Mouse (Mus musculus) liver, embryonic 16.5 days (tissue): ENCODE measurements around the gene Clstn2. TPM values are rescaled to one million over a fixed set of nuclear protein-coding genes. Genes with fewer than 3 reads are reported as not detected.

ENCODE experiments used
- ATAC-seq: fragments of 200-750 bp; cut with Nextera tagmentation; 2 replicates; pipeline ENCODE4 v1.8.0; 2017; ENCODE audit warnings: low read depth, mild to moderate bottlenecking, moderate number of reproducible peaks, moderate library complexity
- H3K27ac ChIP-seq: fragments of 300-500 bp; sonication (generic); 2 replicates; pipeline ENCODE4 v1.5.1; 2014; ENCODE audit warnings: mild to moderate bottlenecking, low read length
- H3K27me3 ChIP-seq: fragments of 300-500 bp; sonication (generic); 2 replicates; pipeline ENCODE4 v1.6.1; 2014; ENCODE audit warnings: low read depth, low read length, mixed read lengths; ENCODE audit not compliant: control insufficient read depth, insufficient read depth
- H3K36me3 ChIP-seq: fragments of 300-500 bp; sonication (generic); 2 replicates; pipeline ENCODE4 v1.6.1; 2014; ENCODE audit warnings: mild to moderate bottlenecking; ENCODE audit not compliant: control insufficient read depth, insufficient read depth
- H3K4me1 ChIP-seq: fragments of 300-500 bp; sonication (generic); 2 replicates; pipeline ENCODE4 v1.6.1; 2014; ENCODE audit warnings: low read depth, low read length, mixed read lengths; ENCODE audit not compliant: control insufficient read depth
- H3K4me2 ChIP-seq: fragments of 300-500 bp; sonication (generic); 2 replicates; pipeline ENCODE4 v1.6.1; 2014; ENCODE audit warnings: low read depth, low read length, mixed read lengths
- H3K4me3 ChIP-seq: fragments of 300-500 bp; sonication (generic); 2 replicates; pipeline ENCODE4 v1.5.1; 2014; ENCODE audit warnings: low read depth, mild to moderate bottlenecking, low read length
- H3K9ac ChIP-seq: fragments of 300-500 bp; sonication (generic); 2 replicates; pipeline ENCODE4 v1.6.1; 2014; ENCODE audit warnings: low read depth, low read length
- H3K9me3 ChIP-seq: fragments of 300-500 bp; sonication (generic); replicated peaks from 2 replicates; pipeline ENCODE4 v1.6.1; 2016; ENCODE audit warnings: low read length; ENCODE audit not compliant: control insufficient read depth
- WGBS: fragments of 180-500 bp; shearing (Covaris S2); extraction: QIAGEN DNeasy Blood & Tissue Kit; methylation state at CpG from one replicate; pipeline ENCODE4 v1.1.7; 2014; ENCODE audit not compliant: insufficient replicate concordance; 5-methylcytosine and 5-hydroxymethylcytosine counted together
- polyA plus RNA-seq: library from polyadenylated mRNA; unstranded; fragments of >200 nt; fragmentation: Nextera tagmentation; extraction: Ambion mirVana; gene quantifications from 2 replicates; pipeline ENCODE4 v1.2.1, GENCODE M21; 2015

Clstn2 gene
- polyA plus RNA-seq, 1 experiment from 2014 or later: 0.02 TPM

GRCm38 (mm10) chr9:97524861-97525260 is 508.1 kb downstream of the Clstn2 start:
- Histone ChIP-seq H3K4me2 (no peak overlapping the region), H3K9me3 (no peaks in the 10 kb centered on the region), H3K4me1 (no peaks in the 10 kb centered on the region), H3K27me3 (no peaks in the 10 kb centered on the region), H3K9ac (no peak overlapping the region), H3K36me3 (no peaks in the 10 kb centered on the region), H3K27ac (no peak overlapping the region), H3K4me3 (no peak overlapping the region)
- WGBS: 53% methylated on average over 3 of the region's 3 CpGs
- ATAC-seq: no peak

GRCm38 (mm10) chr9:97520771-97521170 is 512.2 kb downstream of the Clstn2 start:
- no peaks in the 10 kb centered on the region for H3K36me3 ChIP-seq
- no peak overlapping the region for H3K27ac ChIP-seq
- no peaks in the 10 kb centered on the region for H3K27me3 ChIP-seq
- H3K9me3 ChIP-seq: no peaks in the 10 kb centered on the region
- H3K4me3 ChIP-seq: no peak overlapping the region
- no peak for ATAC-seq
- no peak overlapping the region for H3K4me2 ChIP-seq
- 74% methylated on average over 3 of the region's 3 CpGs for WGBS
- no peaks in the 10 kb centered on the region for H3K4me1 ChIP-seq
- no peak overlapping the region for H3K9ac ChIP-seq

- Histone ChIP-seq H3K27me3 (no peaks in the 10 kb centered on the region), H3K4me3 (no peak overlapping the region), H3K4me2 (no peak overlapping the region), H3K4me1 (no peaks in the 10 kb centered on the region), H3K36me3 (no peaks in the 10 kb centered on the region), H3K9me3 (no peaks in the 10 kb centered on the region), H3K9ac (no peak overlapping the region), H3K27ac (no peak overlapping the region)
- no peak for ATAC-seq
- WGBS: 44% methylated on average over 3 of the region's 3 CpGs
Observed at GRCm38 (mm10) chr9:97517006-97517405, 516.0 kb downstream of the Clstn2 start.

- Histone ChIP-seq H3K4me2 (no peak overlapping the region), H3K9ac (no peak overlapping the region), H3K4me3 (no peak overlapping the region), H3K36me3 (no peaks in the 10 kb centered on the region), H3K4me1 (no peaks in the 10 kb centered on the region), H3K27ac (no peak overlapping the region), H3K27me3 (no peaks in the 10 kb centered on the region), H3K9me3 (no peaks in the 10 kb centered on the region)
- 54% methylated on average over 2 of the region's 2 CpGs for WGBS
- ATAC-seq: no peak
Observed at GRCm38 (mm10) chr9:97514639-97515038, 518.3 kb downstream of the Clstn2 start.

- Histone ChIP-seq H3K4me2 (no peak overlapping the region), H3K9ac (no peak overlapping the region), H3K4me1 (no peaks in the 10 kb centered on the region), H3K9me3 (no peaks in the 10 kb centered on the region), H3K27ac (no peak overlapping the region), H3K36me3 (no peaks in the 10 kb centered on the region), H3K4me3 (no peak overlapping the region), H3K27me3 (no peaks in the 10 kb centered on the region)
- ATAC-seq: no peak
- 42% methylated on average over 3 of the region's 3 CpGs for WGBS
Observed at GRCm38 (mm10) chr9:97512282-97512850, 520.6 kb downstream of the Clstn2 start.

GRCm38 (mm10) chr9:97501416-97501815 is 531.6 kb downstream of the Clstn2 start:
- WGBS: 56% methylated on average over 4 of the region's 4 CpGs
- no peaks in the 10 kb centered on the region for H3K27me3 ChIP-seq
- no peak overlapping the region for H3K4me3 ChIP-seq
- no peaks in the 10 kb centered on the region for H3K36me3 ChIP-seq
- no peaks in the 10 kb centered on the region for H3K9me3 ChIP-seq
- H3K27ac ChIP-seq: no peak overlapping the region
- no peak overlapping the region for H3K9ac ChIP-seq
- H3K4me2 ChIP-seq: no peak overlapping the region
- H3K4me1 ChIP-seq: no peaks in the 10 kb centered on the region
- no peak for ATAC-seq

- WGBS: 83% methylated on average over 6 of the region's 6 CpGs
- no peak for ATAC-seq
- Histone ChIP-seq H3K36me3 (no peaks in the 10 kb centered on the region), H3K4me3 (no peak overlapping the region), H3K9me3 (no peaks in the 10 kb centered on the region), H3K4me2 (no peak overlapping the region), H3K4me1 (no peaks in the 10 kb centered on the region), H3K27ac (no peak overlapping the region), H3K9ac (no peak overlapping the region), H3K27me3 (no peaks in the 10 kb centered on the region; the same call in 1 of the 2 replicates)
Observed at GRCm38 (mm10) chr9:97495056-97495455, 537.9 kb downstream of the Clstn2 start.

- 46% methylated on average over 2 of the region's 2 CpGs for WGBS
- no peaks in the 10 kb centered on the region; the same call in 1 of the 2 replicates for H3K27me3 ChIP-seq
- H3K4me3 ChIP-seq: no peak overlapping the region
Observed at GRCm38 (mm10) chr9:97491626-97492025, 541.4 kb downstream of the Clstn2 start.

GRCm38 (mm10) chr9:97490591-97491176 is 542.3 kb downstream of the Clstn2 start:
- ATAC-seq: peak; percentile 82
- H3K4me3 ChIP-seq: no peak overlapping the region
- 61% methylated on average over 2 of the region's 2 CpGs for WGBS

More at GRCm38 (mm10) chr9:97491626-97492025, 541.4 kb downstream of the Clstn2 start:
- Histone ChIP-seq H3K9me3 (no peaks in the 10 kb centered on the region), H3K36me3 (no peaks in the 10 kb centered on the region), H3K9ac (no peak overlapping the region), H3K27ac (no peak overlapping the region), H3K4me2 (no peak overlapping the region), H3K4me1 (no peaks in the 10 kb centered on the region)
- no peak for ATAC-seq

More at GRCm38 (mm10) chr9:97490591-97491176, 542.3 kb downstream of the Clstn2 start:
- Histone ChIP-seq H3K27ac (no peak overlapping the region), H3K36me3 (no peaks in the 10 kb centered on the region), H3K27me3 (no peaks in the 10 kb centered on the region; the same call in 1 of the 2 replicates), H3K4me1 (no peaks in the 10 kb centered on the region), H3K9me3 (no peaks in the 10 kb centered on the region), H3K4me2 (no peak overlapping the region), H3K9ac (no peak overlapping the region)
